Mouse (Mus musculus) hindbrain, postnatal 0 days (tissue): ENCODE measurements around the gene Bicd1. TPM values are rescaled to one million over a fixed set of nuclear protein-coding genes. Genes with fewer than 3 reads are reported as not detected.
"Not testable (repeated sequence)": the region's sequence is repeated elsewhere in the genome, so short reads cannot be mapped to it uniquely, and the experiment has no call there.

Experiments used
- ATAC-seq: fragments of 200-750 bp; cut with Nextera tagmentation; 2 replicates; pipeline ENCODE4 v1.8.0; 2017; ENCODE audit warnings: mild to moderate bottlenecking, moderate TSS enrichment, moderate library complexity
- DNase-seq: peaks from one replicate; pipeline ENCODE4 v3.0.0-alpha.2; 2015; ENCODE audit warnings: low spot score
- H3K27ac ChIP-seq: fragments of 300-500 bp; sonication (generic); 2 replicates; pipeline ENCODE4 v1.5.1; 2014; ENCODE audit warnings: mild to moderate bottlenecking
- H3K27me3 ChIP-seq: fragments of 300-500 bp; sonication (generic); 2 replicates; pipeline ENCODE4 v1.6.1; 2014; ENCODE audit warnings: low read length, mixed read lengths; ENCODE audit not compliant: insufficient read depth
- H3K36me3 ChIP-seq: fragments of 300-500 bp; sonication (generic); 2 replicates; pipeline ENCODE4 v1.6.1; 2014; ENCODE audit warnings: low read length, mixed read lengths; ENCODE audit not compliant: insufficient read depth
- H3K4me1 ChIP-seq: fragments of 300-500 bp; sonication (generic); 2 replicates; pipeline ENCODE4 v1.6.1; 2014; ENCODE audit warnings: antibody characterized with exemption, low read length, mixed read lengths; ENCODE audit not compliant: insufficient read depth
- H3K4me2 ChIP-seq: fragments of 300-500 bp; sonication (generic); 2 replicates; pipeline ENCODE4 v1.6.1; 2014; ENCODE audit warnings: low read depth, mild to moderate bottlenecking, low read length, moderate library complexity, mixed read lengths
- H3K4me3 ChIP-seq: fragments of 300-500 bp; sonication (generic); 2 replicates; pipeline ENCODE4 v1.5.1; 2014; ENCODE audit warnings: low read length
- H3K9ac ChIP-seq: fragments of 300-500 bp; sonication (generic); replicated peaks from 2 replicates; pipeline ENCODE4 v1.6.1; 2014; ENCODE audit warnings: mild to moderate bottlenecking, low read length, moderate library complexity, mixed read lengths
- H3K9me3 ChIP-seq: fragments of 300-500 bp; sonication (generic); 2 replicates; pipeline ENCODE4 v1.6.1; 2016; ENCODE audit warnings: low read length, mixed read lengths
- CTCF ChIP-seq: IDR thresholded peaks from 2 replicates; pipeline ENCODE4 v1.5.1; 2016; ENCODE audit warnings: antibody characterized with exemption, control low read depth, low read depth
- WGBS: fragments of 180-500 bp; shearing (Covaris S2); extraction: QIAGEN DNeasy Blood & Tissue Kit; methylation state at CpG from one replicate; pipeline ENCODE4 v1.1.7; 2014; 5-methylcytosine and 5-hydroxymethylcytosine counted together
- polyA plus RNA-seq: library from polyadenylated mRNA; unstranded; fragments of >200 nt; fragmentation: Nextera tagmentation; extraction: Ambion mirVana; gene quantifications from 2 replicates; pipeline ENCODE4 v1.2.1, GENCODE M21; 2015
- total RNA-seq: library from RNA; depleted of rRNA; stranded (reverse); fragments of >200 nt; gene quantifications from 2 replicates; pipeline ENCODE4 v1.2.3, GENCODE M21; 2014

Bicd1 gene
- total and polyA plus RNA-seq, 2 experiments from 2014 or later, result 33.0 to 37.1 TPM

DNA sequence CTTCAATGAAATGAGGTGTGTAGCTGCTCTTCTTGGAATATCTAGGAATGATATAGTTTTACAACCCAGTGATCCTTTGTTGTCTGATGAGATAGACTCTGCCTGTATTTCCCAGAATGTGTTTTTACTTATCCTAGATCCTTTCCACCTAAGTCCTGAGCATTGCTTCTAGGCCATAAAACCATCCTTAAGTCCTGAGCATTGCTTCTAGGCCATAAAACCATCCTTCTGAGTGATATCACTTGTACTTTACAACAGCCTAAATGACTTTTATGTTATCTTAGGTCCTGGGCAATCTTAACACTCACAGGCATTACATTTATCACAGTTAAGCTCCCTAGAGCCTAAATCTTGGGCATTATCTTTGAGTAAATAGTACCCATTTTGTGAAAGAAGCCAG is 48.6 kb downstream of the Bicd1 start:
- no peak overlapping the region for H3K27ac ChIP-seq

GRCm38 (mm10) chr6:149460971-149461370 is 52.3 kb downstream of the Bicd1 start:
- TF ChIP-seq CTCF, result no peak
- no peak overlapping the region for H3K9ac ChIP-seq
- no peak for ATAC-seq
- H3K4me1 ChIP-seq, result no peaks in the 10 kb centered on the region
- no peak overlapping the region for H3K4me2 ChIP-seq
- no peaks in the 10 kb centered on the region for H3K36me3 ChIP-seq
- H3K27ac ChIP-seq, result no peak overlapping the region
- WGBS, result 5% methylated on average over 1 of the region's 1 CpGs
- no peaks in the 10 kb centered on the region for H3K9me3 ChIP-seq
- no peak for DNase-seq
- H3K27me3 ChIP-seq, result no peaks in the 10 kb centered on the region
- H3K4me3 ChIP-seq, result no peak overlapping the region

More for the DNA sequence above, 48.6 kb downstream of the Bicd1 start:
- ATAC-seq (no peak), DNase-seq (no peak)
- no peak overlapping the region for H3K4me3 ChIP-seq
- no peak for TF ChIP-seq CTCF
- H3K4me2 ChIP-seq, result no peak overlapping the region
- no peaks in the 10 kb centered on the region for H3K4me1 ChIP-seq
- no peaks in the 10 kb centered on the region for H3K36me3 ChIP-seq
- H3K27me3 ChIP-seq, result no peaks in the 10 kb centered on the region
- H3K9me3 ChIP-seq, result no peaks in the 10 kb centered on the region
- H3K9ac ChIP-seq, result no peak overlapping the region

DNA sequence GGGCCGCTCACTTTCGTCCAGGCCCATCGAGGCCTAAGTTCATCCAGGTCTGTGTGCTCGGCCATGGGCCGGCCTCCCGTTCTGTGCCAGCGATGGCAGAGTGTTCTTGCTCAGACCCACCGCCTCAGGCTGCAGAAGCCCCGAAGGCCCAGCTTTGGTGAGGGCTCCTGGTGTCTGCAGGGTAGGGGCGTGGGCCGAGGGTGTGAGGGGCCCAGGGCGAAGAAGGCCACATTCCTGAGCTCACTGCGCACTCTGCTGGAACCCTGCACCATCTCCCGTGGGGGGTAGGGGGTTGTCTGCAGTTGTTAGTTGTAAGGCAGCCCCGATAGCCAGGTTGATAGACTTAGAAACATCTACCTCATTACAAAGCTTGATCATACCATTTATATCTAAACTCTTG is 62.8 kb downstream of the Bicd1 start:
- no peak for ATAC-seq
- H3K4me1 ChIP-seq, result no peaks in the 10 kb centered on the region
- 85% methylated on average over 15 of the region's 15 CpGs for WGBS
- no peak overlapping the region for H3K4me2 ChIP-seq
- no peaks in the 10 kb centered on the region for H3K36me3 ChIP-seq
- no peak overlapping the region for H3K4me3 ChIP-seq
- no peak for DNase-seq
- TF ChIP-seq CTCF, result no peak
- H3K9ac ChIP-seq, result no peak overlapping the region
- H3K27ac ChIP-seq, result no peak overlapping the region
- H3K27me3 ChIP-seq, result no peaks in the 10 kb centered on the region
- H3K9me3 ChIP-seq, result no peaks in the 10 kb centered on the region

- H3K9ac ChIP-seq, DNase-seq: not testable (repeated sequence)
These were observed 63.8 kb downstream of the Bicd1 start for GRCm38 (mm10) chr6:149472441-149472840.

DNA sequence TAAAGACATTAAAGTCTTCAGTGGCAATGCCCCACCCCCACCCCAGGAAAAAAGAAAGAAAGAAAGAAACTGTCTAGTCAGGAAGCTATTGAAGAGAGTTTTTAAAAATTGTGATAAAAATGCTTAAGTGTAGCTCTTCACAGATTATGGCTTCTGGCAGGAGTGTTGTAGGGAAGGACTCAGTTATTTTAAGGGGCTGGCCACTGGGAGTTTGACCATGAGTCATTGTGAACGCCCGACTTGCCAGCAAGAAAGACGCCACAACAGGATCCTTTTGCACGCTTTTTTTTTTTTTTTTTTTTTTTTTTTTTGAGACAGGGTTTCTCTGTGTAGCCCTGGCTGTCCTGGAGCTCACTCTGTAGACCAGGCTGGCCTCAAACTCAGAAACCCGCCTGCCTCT is 73.2 kb downstream of the Bicd1 start:
- not testable (repeated sequence) for H3K36me3 ChIP-seq, H3K4me2 ChIP-seq, H3K27me3 ChIP-seq, H3K9me3 ChIP-seq, H3K4me1 ChIP-seq, H3K4me3 ChIP-seq, ATAC-seq, H3K9ac ChIP-seq, DNase-seq, H3K27ac ChIP-seq
- 98% methylated on average over 5 of the region's 5 CpGs for WGBS

More at GRCm38 (mm10) chr6:149472441-149472840, 63.8 kb downstream of the Bicd1 start:
- H3K9me3 ChIP-seq, H3K27ac ChIP-seq, H3K4me3 ChIP-seq, H3K4me1 ChIP-seq, H3K4me2 ChIP-seq, H3K36me3 ChIP-seq, H3K27me3 ChIP-seq, ATAC-seq: not testable (repeated sequence)
- WGBS, result 83% methylated on average over 6 of the region's 6 CpGs

DNA sequence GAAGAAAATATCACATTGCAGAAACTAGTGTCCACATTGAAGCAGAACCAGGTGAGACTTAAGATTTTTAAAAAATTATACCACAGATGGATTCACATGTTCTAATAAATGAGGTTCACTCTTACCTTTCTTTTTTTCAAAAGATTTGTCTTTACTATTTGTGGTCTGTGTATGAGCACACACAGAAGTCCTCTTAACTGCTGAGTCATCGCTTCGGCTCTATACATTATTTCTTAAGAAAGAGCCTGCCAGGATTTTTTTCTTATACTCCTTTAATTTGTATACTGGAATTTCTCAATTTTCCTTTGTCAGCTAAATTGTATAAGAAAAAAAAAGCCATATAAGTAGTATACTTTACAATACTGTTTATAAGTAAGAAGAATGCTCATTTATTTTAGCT is 86.0 kb downstream of the Bicd1 start:
- no peak for TF ChIP-seq CTCF
- no peak for ATAC-seq
- no peaks in the 10 kb centered on the region for H3K9me3 ChIP-seq

GRCm38 (mm10) chr6:149495925-149496324 is 87.2 kb downstream of the Bicd1 start:
- no peak for DNase-seq
- ATAC-seq, result no peak
- Histone ChIP-seq H3K36me3 (no peaks in the 10 kb centered on the region), H3K27me3 (no peaks in the 10 kb centered on the region), H3K9ac (no peak overlapping the region), H3K4me1 (no peaks in the 10 kb centered on the region), H3K4me3 (no peak overlapping the region), H3K4me2 (no peak overlapping the region), H3K27ac (no peak overlapping the region), H3K9me3 (no peaks in the 10 kb centered on the region)
- no peak for TF ChIP-seq CTCF

More for the DNA sequence above, 86.0 kb downstream of the Bicd1 start:
- Histone ChIP-seq H3K4me1 (no peaks in the 10 kb centered on the region), H3K4me3 (no peak overlapping the region), H3K4me2 (no peak overlapping the region), H3K27ac (no peak overlapping the region), H3K9ac (no peak overlapping the region), H3K36me3 (no peaks in the 10 kb centered on the region), H3K27me3 (no peaks in the 10 kb centered on the region)
- WGBS, result 97% methylated on average over 2 of the region's 2 CpGs
- DNase-seq, result no peak
